Mouse (Mus musculus) lung, adult 18-20 months (tissue): Measurements from ENCODE around the gene Wdr91.
A peak's percentile ranks its signal among the peaks of the same experiment; 100 is the strongest.

Experiments
- DNase-seq, 2 experiments: peaks; one replicate each; pipeline ENCODE4 v3.0.0; 2022; ENCODE audit warnings: mixed read lengths in 2 of 2

Wdr91 gene

DNA sequence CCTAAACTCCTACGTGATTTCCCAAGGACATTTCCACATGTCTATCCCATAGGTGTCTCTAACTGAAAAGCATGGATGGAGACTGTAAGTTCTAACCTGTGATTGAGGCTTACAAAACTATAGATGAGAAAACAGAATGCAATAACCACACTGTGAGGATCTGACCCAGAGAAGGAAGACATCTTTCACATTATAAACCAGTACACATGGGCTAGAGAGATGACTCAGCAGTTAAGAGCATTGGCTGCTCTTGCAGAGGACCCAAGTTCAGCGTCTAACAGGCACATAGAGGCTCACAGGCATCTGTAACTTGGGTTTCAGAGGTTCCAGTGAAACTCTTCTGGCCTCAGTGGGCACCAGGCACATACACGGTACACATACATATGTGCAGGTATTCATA, 3.8 kb upstream of the Wdr91 start:
- DNase-seq: no peak

DNA sequence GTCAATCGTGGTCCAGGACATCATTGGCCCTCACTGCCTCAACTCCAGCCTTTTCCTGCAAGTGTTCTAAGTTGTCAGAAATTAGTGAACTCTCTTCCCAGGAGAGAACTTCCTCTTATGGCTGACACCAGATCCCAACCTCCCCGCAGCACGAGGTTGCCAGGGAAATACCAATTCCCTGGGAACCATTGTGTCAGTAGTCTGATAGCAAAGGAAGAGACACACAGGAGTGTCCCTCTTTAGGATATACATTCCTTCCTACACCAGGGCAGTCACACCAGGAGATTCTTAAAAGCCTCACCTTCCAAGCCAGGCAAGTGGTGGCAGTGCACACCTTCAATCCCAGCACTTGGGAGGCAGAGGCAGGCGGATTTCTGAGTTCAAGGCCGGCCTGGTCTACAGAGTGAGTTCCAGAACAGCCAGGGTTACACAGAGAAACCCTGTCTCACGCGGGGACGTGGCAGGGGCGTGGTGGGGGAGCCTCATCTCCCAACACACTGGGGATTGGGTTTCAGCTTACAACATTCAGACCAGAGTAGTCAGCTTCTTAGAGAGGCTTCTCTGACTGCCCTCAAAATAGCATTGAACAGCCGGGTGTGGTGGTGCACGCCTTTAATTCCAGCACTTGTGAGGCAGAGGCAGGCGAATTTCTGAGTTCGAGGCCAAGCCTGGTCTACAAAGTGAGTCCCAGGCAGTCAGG, 2.8 kb upstream of the Wdr91 start:
- no peak for DNase-seq

- DNase-seq: peak in 1 of 2 experiments; percentile 13
Observed at GRCm38 (mm10) chr6:34909631-34910345, 888 bp downstream of the Wdr91 start.

GRCm38 (mm10) chr6:34907696-34908260, 2.9 kb downstream of the Wdr91 start:
- DNase-seq: peak; percentile 29 to 42

GRCm38 (mm10) chr6:34907121-34907614, 3.5 kb downstream of the Wdr91 start:
- DNase-seq: no peak

DNA sequence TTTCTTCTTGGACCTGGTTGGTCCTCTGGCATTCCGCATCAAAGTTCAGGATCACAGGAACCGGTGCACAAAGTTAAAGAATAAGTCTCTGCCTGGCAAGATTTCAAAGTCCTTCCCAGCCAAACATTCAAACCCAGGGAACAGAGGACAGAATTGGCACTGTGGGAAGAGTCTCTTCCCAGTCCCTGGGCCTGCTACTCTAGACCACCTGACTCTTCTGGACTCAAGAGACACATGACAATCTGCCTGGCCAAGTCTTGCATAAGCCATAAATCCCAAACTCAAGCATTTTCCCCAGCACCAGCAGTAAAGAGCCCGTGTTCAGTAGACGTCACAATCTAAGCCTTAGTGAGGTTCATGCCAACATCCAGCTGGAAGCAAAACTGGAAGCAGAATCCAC, 4.0 kb downstream of the Wdr91 start:
- peak in 1 of 2 experiments; percentile 20 for DNase-seq

DNA sequence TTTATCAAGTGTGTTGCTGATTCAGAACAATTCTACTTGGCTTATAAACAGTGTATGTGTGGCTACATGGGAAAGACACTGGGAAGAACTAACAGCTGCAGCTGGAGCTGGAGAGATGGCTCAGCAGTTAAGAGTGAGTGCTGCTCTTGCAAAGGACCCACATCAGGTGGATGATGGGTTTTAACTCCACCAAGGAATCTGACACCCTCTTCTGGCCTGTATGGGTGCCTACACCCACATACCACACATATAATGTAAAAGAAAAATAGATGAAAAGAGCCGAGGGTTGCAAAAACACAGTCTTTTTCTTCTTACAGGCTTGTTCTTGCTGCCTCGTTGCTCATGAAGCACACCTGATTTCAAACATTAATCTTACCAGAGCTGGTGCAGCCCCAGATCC, 4.6 kb downstream of the Wdr91 start:
- no peak for DNase-seq

- peak; percentile 66 to 73 for DNase-seq
Observed at GRCm38 (mm10) chr6:34904361-34904760, 6.3 kb downstream of the Wdr91 start.

GRCm38 (mm10) chr6:34903851-34904250, 6.8 kb downstream of the Wdr91 start:
- DNase-seq: peak; percentile 56 to 68

- peak; percentile 83 to 88 for DNase-seq
Observed at GRCm38 (mm10) chr6:34903441-34903840, 7.2 kb downstream of the Wdr91 start.

- DNase-seq: peak in 1 of 2 experiments; percentile 64
Observed at GRCm38 (mm10) chr6:34902578-34902977, 8.1 kb downstream of the Wdr91 start.

- DNase-seq: no peak
Observed at GRCm38 (mm10) chr6:34901911-34902444, 8.7 kb downstream of the Wdr91 start.

GRCm38 (mm10) chr6:34900990-34901389, 9.7 kb downstream of the Wdr91 start:
- DNase-seq: no peak

- DNase-seq: no peak
Observed at GRCm38 (mm10) chr6:34899127-34899526, 11.5 kb downstream of the Wdr91 start.

DNA sequence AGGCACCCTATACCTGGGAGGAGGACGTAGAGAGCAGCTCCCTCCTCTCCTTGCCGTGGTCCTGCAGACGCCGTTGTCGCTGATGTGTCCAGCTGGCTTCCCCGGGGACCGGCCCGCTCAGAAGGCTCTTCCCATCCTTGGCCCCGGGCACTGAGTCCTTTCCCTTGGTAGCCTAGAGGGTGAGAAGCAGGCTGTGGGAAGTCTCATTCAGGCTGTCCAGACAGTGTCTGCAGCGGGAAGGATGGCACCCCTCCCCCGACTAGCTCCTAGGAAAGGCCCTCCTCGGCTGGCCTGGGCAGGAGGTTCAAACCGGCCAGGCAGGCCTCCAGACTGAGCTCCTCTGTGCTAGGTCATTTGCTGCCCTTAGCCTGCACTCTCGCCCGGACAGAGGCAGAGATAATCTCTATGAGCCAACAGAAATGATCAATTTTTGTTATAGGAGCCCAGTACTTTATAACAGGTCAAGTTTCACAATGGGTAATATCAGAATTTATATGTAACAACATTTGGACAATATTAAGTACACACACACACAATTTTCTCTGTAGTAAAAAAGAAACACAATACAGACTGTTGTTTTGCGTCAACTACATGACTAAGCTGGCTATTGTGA, 14.4 kb downstream of the Wdr91 start:
- no peak for DNase-seq

DNA sequence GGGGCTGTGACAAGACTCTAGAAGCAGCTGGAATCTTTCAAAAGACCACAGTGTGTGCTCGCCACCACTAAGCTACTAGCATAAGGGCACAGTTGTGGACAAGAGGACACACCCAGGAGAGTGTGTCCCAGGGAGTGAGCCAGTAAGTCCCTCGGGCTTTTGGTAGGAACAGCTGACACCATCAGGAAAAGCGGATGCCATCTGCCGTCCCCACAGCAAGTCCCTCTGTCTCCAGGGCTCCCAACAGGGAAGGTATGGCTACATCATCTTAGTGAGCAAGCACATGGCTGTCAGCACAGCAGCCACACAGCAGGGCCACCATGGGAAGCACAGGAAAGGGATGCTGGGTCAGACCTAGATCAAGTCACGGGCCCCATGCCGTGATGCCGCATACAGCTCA, 15.1 kb downstream of the Wdr91 start:
- DNase-seq: no peak

DNA sequence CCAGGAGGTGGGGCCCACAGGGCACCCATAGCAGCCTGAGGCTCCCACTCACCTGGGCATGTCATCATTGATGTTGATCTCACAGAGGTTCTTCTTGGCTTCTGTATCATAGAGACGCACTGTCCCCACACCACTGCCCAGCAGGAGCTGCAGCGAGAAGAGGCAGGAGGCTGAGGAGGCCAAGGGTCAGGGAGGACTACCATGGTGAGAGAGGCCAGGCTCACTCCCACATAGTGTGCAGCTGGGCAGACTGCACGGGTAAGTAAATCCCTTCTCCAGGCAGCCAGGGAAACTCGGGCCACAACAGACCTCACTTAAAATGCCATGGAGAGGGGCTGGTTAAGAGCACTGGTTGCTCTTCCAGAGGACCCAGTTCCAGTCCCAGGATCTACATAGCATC, 21.5 kb downstream of the Wdr91 start:
- no peak for DNase-seq

- no peak for DNase-seq
Observed at GRCm38 (mm10) chr6:34887131-34887850, 23.4 kb downstream of the Wdr91 start.

DNA sequence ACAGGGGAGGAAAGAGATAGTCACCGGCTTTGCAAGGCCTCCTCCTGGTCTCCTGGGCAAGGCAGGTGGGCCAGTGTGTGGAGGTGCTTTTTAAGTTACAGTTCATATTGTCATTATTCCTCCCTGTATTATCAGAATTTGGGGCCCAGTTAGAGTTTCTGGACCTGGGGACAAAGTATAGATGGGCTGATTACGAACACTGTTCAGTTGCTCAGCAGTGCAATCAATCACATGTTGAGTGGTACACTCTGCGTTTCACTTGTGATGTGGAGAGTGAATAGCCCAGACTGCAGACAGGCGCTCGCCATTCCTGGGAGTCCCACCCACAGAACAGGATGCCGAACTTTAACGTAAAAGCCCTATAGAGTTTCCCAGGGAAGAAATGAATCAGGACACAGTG, 26.0 kb downstream of the Wdr91 start:
- no peak for DNase-seq

GRCm38 (mm10) chr6:34879911-34880475, 30.7 kb downstream of the Wdr91 start:
- DNase-seq: peak; percentile 63 to 64

GRCm38 (mm10) chr6:34879101-34879740, 31.5 kb downstream of the Wdr91 start:
- DNase-seq: no peak
